Mouse (Mus musculus) forelimb bud, embryonic 11.5 days (tissue): ENCODE results near the gene Meaf6.
A peak's percentile ranks its signal among the peaks of the same experiment; 100 is the strongest.

Source experiments
- DNase-seq: peaks from one replicate; pipeline ENCODE4 v3.0.0-alpha.2; 2012; ENCODE audit warnings: low read depth, low spot score

Meaf6 gene

GRCm38 (mm10) chr4:125138321-125138720 lies 53.4 kb downstream of the Meaf6 start:
- no peak for DNase-seq

GRCm38 (mm10) chr4:125144211-125144610 lies 59.3 kb downstream of the Meaf6 start:
- DNase-seq = no peak

GRCm38 (mm10) chr4:125144627-125145026 lies 59.7 kb downstream of the Meaf6 start:
- DNase-seq = no peak

GRCm38 (mm10) chr4:125145213-125145612 lies 60.3 kb downstream of the Meaf6 start:
- DNase-seq = no peak

GRCm38 (mm10) chr4:125147970-125148369 lies 63.0 kb downstream of the Meaf6 start:
- DNase-seq = no peak

- no peak for DNase-seq
These were observed 64.5 kb downstream of the Meaf6 start for GRCm38 (mm10) chr4:125149460-125149859.

GRCm38 (mm10) chr4:125152469-125152868 lies 67.5 kb downstream of the Meaf6 start:
- no peak for DNase-seq

GRCm38 (mm10) chr4:125153659-125154241 lies 68.8 kb downstream of the Meaf6 start:
- no peak for DNase-seq

- no peak for DNase-seq
These were observed 70.7 kb downstream of the Meaf6 start for GRCm38 (mm10) chr4:125155646-125156045.

- DNase-seq = no peak
These were observed 72.4 kb downstream of the Meaf6 start for GRCm38 (mm10) chr4:125157322-125157721.

- no peak for DNase-seq
These were observed 73.1 kb downstream of the Meaf6 start for GRCm38 (mm10) chr4:125158081-125158480.

GRCm38 (mm10) chr4:125158581-125159317 lies 73.8 kb downstream of the Meaf6 start:
- DNase-seq = no peak

- DNase-seq = peak; percentile 85
These were observed 75.5 kb downstream of the Meaf6 start for GRCm38 (mm10) chr4:125160320-125160950.

- DNase-seq = no peak
These were observed 76.0 kb downstream of the Meaf6 start for GRCm38 (mm10) chr4:125160951-125161331.

- DNase-seq = no peak
These were observed 76.5 kb downstream of the Meaf6 start for GRCm38 (mm10) chr4:125161392-125161791.

GRCm38 (mm10) chr4:125162701-125163100 lies 77.8 kb downstream of the Meaf6 start:
- DNase-seq = no peak
